Mouse (Mus musculus): Measurements from ENCODE around the gene Il15ra.
A peak's percentile ranks its signal among the peaks of the same experiment; 100 is the strongest.

Gene Il15ra

DNA sequence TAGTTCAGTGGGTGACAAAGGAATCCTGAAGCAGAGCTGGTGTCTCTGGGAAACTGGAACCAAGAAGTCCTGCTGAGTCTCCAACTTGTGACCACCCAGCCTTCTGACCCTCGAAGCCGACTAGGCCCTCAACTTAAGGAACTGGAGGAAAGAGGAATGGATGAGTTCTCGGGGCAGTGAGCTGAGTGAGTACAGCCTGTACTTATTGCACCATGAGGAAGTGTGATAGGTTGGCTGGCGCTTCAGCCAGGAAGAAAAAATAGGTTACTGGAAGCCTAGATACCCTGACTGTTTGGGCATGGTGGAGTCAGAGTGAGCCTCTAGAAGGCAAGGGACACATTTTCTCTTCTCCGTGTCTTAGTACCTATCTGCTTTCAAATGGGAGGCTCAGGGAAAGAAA, 3.4 kb downstream of the Il15ra start:
- peak; percentile 20 for DNase-seq (ENCODE audit: low read depth, low spot score)

DNA sequence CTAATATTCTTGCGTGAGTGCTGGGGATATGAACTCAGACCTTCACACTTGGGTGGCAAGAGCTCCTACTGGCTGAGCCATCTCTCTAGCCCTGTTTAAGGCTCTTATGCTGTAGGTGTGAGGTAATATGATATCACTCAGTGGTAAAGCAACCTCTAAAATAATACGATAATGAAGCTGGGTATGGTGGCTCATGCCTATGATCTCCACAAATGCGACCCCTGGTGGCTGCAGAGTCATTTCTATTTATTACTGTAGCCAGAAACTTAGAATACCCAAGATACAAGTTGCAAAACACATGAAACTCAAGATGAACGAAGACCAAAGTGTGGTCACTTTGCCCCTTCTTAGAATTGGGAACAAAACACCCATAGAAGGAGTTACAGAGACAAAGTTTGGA, 5.0 kb downstream of the Il15ra start:
- DNase-seq (ENCODE audit: low read depth, low spot score) = peak; percentile 42

DNA sequence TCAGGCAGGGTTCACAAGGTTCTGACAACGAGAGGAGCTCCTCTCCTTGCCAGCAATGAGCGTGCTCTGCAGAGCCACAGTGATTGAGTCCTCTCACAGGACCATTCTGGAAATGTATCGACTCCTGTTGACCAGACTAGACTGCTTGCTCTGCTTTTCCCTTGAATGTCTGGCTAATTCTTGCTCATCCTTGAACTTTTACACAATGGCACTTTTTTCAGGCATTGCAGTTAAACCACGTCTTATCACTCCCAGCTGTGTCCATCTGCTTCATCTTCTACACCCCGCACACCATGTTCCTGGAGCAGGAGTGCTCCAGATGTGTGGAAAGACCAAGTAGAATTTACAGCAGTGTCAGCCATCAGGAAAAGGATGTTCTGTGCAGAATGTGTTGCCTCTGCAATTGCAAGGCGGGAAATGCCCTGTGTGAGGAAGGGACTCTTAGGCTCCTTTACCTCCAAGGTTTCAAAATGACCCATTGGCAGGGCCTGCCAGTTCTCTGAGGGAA, 7.4 kb downstream of the Il15ra start:
- no peak for DNase-seq (ENCODE audit: low read depth, low spot score)

DNA sequence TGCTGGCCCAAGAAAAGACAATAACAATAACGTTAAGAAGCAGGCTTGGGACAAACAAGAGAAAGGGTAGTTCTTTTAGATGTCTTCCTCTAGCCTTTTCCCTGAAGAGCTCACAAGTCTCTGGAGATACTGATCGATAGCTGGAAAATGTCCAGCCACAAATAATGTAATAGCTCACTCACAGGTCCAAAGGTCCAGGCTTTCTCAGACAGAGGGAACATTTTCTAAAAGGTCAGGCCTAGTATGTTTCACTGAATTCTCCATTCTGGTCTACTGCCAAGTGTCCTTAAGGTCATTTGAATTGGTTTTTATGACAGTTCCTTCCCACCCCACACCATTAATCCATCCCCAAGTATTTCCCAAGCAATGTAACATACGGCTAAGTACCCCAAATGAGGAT, 7.9 kb downstream of the Il15ra start:
- DNase-seq (ENCODE audit: low read depth, low spot score) = no peak

DNA sequence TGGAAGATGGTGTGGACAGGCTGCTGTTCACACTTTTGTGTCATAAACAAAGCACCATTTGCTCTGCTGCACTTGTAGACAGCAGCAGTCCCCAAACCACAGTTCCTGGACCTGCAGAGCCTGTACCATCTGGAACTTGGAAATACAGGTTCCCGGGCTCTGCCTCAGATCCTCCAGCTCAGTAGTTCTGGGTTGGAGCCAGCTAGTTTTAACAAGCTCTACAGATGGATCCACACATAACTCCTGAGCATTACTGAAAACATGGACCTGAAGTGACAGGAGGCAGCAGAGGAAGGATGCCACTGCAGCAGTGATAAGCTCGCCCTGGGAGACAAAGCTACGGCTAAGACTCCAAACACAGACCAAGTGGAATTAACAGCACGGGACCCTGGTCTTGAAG, 9.4 kb downstream of the Il15ra start:
- peak; percentile 77 for DNase-seq (ENCODE audit: low read depth, low spot score)

DNA sequence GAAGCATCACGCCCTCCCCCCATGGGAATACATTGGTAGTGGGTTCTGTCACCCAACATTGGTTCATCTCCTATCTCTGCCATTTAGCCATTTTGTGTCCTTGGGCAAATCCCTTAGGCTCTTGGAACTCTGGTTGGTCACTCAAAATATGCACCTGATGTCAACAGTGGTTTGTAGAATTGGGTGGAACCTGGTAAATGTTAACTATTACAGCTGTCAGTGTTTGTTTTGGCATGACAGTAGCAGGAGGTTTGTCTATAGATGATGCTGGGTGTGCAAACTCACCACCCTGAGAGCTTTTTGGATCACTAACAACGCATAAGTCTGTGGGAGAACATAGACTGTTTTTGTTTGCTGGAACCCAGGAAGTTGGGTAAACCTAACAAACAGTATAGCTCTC, 13.5 kb downstream of the Il15ra start:
- DNase-seq (ENCODE audit: low read depth, low spot score) = no peak

DNA sequence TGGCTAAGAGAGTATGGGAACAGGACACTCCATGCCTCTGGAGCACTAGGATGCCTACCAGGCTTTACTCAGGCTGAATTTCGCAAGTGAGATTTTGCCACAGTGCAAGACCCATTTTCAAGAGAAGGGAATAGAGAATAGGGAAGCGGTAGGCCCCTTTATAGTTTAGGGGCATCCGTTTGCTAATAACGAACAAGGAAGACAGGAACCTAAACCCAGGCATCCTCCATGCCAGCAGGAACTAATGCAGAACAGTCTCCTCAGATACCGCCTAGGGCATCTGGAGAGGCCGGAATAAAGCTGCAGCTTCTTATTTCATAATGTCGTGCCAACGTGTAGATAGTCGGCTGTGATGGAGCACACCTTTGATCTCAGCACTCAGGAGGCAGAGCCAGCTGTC, 17.5 kb downstream of the Il15ra start:
- no peak for DNase-seq (ENCODE audit: low read depth, low spot score)

DNA sequence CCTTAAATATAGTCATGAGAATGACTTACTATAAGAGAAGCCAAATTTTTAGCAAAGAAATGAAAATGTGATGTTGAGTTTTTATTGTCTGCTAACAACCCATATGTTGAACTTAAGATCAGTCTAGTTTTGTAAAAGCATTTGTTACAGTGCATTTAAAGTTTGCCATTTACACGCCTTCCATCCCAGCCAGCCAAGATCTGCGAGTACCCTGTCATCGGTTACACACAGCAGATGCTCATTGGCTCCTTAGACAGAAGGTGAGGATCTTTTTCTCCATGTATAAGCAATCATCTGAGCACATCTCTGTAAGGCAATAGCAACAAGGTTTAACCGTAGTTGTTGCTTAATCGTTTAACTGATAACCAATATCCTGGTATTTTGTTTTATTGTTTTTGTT, 22.5 kb downstream of the Il15ra start:
- peak; percentile 45 for DNase-seq (ENCODE audit: low read depth, low spot score)

DNA sequence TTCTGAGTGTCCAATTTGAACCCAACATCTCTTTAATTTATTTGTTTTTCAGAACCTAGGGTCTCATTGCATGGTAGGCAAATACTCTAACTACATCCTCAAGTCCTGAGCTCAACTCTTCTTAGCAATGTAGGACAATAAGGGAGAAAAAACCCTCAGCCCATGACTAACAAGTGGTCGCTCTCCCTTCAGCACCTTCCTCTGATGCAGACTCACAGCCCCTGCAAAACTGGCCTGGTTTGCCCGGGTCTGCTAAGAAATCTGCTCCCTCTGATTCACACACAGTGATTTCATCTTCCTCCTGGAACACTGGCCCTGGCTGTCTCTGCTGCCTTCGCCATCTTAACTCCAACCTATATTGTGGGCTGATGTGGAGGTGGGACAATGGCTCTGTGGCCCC, 24.0 kb downstream of the Il15ra start:
- no peak for DNase-seq (ENCODE audit: low read depth, low spot score)

DNA sequence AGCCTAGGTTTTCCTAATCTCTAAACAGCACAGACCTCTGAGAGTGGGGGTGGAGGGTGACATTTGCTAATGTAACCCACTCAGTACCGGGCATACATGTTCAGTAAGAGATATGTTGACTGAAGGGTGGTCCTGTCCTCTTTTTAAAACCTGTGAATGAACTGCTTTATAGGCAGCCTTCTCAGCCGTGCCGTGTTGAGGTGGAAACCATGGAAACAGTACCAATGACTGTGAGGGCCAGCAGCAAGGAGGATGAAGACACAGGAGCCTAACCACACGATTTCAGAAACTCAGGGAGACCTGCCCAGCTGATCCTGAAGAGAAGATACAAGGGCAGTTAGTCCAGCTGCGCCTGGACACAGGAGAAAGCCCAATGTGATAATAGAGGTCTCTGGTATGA, 27.9 kb downstream of the Il15ra start:
- DNase-seq (ENCODE audit: low read depth, low spot score) = peak; percentile 15

DNA sequence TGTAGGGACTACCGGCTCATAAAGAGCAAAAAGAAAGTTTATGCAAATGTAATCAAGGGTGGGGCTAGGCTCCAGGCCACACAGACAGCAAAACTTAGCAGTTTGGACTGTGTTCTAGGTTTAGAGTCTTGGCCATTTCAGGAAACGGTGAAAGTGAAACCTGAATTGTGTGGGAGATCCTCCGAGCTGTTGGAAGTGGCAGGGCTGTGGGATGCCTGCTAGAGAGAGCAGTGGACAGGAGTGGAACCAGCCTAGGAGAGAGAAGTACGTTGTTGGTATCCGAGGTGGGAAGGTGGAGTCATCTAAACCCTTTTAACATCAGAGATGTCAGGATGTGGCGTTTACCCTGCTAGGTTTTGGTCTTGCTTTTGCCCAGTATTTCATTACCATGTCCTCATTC, 30.8 kb downstream of the Il15ra start:
- peak; percentile 11 for DNase-seq (ENCODE audit: low read depth, low spot score)

DNA sequence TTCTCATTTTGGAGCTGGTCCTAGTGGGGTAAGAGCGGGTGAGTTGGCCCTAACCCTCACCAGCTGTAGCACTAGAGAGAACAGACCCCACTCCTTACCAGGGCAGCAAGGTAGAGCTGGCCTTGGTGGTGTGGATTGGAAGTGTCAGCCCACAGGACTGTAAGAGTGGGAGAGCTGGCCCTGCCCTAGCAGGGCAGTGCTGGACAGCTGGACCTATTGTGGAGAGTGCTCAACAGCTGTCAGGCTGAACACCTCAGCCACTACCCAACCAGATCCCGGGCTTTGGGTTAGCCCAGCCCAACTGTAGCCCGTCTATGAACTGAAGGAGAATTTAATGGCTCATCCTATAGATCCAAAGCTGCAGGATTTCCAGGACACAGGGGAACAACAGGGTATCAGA, 33.7 kb downstream of the Il15ra start:
- no peak for DNase-seq (ENCODE audit: low read depth, low spot score)

DNA sequence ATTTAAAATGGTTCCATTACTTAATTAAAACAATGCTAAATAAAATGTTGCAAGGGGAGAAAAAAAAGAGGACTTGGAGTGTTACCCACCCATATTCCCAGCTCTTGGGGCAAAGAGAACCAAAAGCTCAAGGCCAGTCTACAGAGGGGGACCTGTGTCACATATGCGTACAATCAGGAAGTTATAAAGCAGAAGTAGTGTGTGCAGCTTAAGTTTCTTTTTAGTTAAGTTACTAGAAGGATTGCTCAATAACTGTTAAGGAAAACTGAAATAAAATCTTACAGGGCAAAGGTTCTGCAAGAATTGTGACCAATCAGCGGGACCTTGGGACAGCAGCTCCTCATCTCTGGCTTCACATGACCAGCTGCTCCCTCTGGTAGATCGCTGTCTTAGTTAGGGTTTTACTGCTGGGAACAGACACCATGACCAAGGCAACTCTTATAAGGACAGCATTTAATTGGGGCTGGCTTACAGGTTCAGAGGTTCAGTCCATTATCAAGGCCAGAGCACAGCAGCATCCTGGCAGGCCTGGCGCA, 34.5 kb downstream of the Il15ra start:
- no peak for DNase-seq (ENCODE audit: low read depth, low spot score)

DNA sequence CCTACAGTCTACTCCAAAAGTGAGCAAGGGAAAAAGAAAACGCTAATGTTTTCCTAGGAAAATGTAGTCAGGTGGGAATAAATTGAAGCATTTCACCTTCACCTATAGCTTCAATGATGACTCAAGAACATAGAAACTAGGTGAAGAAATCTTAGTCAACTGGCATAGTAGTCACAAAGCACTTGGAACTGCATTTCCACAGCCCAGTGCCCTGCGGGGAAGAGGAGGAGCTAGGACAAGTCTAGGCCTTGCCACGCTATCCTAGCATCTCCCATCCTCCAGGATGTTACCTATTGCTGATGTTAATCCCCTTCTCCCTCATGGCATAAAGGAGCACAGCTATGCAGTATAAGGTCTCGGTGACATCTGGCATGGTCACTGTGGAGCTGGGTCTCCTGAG, 57.5 kb downstream of the Il15ra start:
- no peak for DNase-seq (ENCODE audit: low read depth, low spot score)

DNA sequence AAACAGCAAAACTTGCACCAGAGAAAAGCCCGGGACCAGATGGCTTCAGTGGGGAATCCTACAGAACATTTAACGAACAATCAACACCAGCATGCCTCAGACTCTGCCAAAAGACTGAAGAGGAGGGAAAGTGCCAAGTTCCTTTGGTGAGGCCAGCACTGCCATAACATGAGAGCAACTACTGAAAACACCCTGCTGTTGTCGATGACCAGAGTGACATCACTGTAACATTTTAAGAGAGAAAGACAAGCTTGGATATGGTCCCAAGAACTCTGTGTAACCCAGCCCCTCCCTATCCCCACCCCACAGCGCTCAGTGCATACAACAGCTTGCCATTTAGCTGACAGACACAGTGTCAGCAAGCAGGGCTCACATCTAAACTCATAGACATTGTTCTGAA, 60.6 kb downstream of the Il15ra start:
- DNase-seq (ENCODE audit: low read depth, low spot score) = peak; percentile 84

DNA sequence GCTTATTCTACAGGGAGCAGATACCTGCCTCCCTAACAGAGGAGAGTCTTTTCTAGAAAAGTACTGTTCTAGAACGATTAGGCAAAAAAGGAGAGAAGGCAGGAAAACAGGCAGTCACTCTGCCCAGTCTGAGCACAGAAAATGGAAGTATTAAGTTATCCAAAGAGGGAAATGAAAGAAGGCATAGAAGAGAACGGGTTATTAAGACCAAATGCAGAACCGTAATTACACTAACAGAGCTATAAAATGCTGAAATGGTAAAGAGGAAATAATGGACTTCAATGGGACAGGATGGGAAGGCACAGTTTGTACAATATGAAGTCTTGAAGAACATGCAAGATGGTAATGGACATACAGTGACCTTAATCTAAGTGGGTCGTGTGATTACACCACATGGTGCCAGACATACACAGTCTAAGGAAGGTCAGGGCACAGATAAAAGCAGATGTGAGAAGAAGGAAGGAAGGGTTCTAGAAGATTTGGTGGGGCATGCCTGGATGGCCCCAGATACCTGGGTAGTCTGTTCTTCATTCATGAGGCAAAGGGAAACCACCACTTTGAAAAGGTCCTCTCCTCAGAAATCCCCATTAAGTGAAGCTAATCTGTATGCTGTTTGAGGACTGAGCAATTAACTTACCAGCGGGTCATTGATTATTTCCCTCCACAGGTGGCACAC, 61.5 kb downstream of the Il15ra start:
- no peak for DNase-seq (ENCODE audit: low read depth, low spot score)

DNA sequence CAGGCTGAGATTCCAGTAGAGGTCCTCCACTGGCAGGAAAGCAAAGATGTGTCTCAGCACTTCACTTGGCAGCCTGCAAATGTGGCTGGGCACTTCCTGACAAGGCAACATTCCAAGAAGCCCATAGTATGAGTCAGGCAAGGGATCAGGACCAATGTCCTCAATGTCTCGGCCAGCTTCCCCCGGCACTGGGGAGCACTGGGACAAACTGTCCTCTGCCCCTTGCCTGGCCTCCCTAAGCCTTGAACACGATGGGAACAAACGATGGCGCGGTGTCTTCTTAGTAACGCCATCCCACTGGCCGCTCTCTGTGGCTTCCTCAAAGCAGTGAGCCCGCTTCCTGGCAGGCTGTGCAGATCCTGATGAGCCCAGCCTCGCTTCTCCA, 62.1 kb downstream of the Il15ra start:
- no peak for DNase-seq (ENCODE audit: low read depth, low spot score)

DNA sequence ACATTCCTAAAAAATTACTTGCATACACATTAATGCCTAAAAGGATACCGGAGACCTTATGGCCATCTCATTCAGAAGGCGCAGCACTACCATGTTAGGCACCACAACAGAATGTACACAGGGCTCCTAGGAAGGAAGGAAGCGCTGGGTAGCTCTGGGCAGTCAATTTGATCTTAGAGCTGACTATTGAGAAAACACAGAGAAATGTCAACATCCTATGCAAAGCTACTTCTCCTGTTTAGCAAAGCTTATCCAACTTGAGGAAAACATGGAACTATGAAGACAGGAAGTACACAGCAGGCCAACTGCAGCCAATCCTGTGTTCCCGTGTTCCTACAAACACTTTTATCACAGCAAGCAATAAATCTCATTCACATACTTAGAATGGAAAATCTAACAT, 66.6 kb downstream of the Il15ra start:
- no peak for DNase-seq (ENCODE audit: low read depth, low spot score)

DNA sequence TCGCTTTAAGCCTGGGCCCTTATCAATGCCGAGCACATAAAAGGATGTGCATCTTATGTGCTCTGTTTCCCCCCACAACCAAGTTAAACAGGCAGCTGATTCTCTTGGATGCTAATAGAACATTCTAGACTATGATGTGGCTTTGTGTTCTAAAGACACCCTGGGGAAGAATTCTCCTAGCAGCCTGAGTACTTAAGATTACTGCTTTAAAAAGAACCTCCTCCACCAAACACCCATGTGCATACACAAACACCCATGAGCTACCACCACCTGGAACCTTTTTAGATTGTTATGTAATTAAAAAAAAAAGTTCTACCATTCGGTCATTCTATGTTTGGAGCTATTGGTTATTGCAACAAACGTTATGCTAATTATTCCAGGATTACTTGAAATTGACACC, 67.3 kb downstream of the Il15ra start:
- peak; percentile 68 for DNase-seq (ENCODE audit: low read depth, low spot score)

DNA sequence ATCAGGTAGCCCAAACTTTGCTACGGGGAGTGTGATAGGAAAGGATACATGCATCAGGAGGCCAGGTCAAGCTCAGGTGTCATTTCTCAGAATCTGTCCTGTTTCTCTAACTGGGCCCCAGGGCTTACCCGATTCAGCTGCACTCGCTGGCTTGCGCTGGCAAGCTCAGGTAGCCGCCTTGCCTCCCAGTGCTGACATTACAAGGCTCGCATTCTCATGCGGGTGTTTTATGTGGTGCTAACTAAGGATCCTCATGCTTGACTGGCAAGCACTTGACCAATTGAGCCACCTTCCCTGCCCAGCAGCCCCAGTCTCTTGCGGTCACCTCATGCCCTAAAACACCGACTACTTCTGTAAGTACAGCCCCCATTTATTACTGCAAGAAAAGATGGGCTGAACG, 69.3 kb downstream of the Il15ra start:
- DNase-seq (ENCODE audit: low read depth, low spot score) = no peak

DNA sequence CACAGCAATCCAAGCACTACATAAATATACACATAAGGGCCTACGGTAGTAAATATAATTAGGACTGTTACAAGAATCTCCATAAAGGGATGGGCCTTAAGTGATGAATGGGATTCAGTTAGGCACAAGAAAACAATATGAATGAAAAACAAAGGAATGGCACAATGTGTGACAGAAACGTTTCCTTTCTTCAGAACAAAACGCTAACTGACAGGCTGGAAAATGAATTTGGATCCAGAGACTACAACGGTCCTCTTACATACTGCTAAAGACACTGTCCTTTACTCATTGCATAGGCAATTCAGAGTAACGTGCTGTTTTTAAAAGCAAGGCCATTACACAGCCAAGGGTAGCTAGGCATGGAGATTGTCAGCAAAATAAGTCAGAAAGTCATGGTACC, 70.0 kb downstream of the Il15ra start:
- no peak for DNase-seq (ENCODE audit: low read depth, low spot score)

DNA sequence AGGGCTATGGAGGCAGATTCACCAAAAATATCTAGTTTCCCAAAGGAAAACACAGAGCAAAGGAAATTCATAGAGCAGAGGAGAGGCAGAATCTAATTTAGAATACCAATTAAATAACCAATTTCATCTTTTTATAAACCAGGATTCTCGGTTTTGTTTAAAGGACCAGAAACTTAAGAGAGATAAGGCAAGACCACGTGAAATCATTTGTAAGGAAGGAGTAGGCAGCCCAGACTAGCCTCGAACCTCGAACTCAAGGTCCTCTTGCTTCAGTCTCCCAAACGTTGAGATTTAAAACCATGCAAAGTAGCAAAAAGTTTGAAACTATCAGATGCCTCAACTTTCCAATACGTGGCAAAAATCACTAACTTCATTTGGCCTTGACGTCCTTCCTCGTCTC, 71.3 kb downstream of the Il15ra start:
- DNase-seq (ENCODE audit: low read depth, low spot score) = no peak

DNA sequence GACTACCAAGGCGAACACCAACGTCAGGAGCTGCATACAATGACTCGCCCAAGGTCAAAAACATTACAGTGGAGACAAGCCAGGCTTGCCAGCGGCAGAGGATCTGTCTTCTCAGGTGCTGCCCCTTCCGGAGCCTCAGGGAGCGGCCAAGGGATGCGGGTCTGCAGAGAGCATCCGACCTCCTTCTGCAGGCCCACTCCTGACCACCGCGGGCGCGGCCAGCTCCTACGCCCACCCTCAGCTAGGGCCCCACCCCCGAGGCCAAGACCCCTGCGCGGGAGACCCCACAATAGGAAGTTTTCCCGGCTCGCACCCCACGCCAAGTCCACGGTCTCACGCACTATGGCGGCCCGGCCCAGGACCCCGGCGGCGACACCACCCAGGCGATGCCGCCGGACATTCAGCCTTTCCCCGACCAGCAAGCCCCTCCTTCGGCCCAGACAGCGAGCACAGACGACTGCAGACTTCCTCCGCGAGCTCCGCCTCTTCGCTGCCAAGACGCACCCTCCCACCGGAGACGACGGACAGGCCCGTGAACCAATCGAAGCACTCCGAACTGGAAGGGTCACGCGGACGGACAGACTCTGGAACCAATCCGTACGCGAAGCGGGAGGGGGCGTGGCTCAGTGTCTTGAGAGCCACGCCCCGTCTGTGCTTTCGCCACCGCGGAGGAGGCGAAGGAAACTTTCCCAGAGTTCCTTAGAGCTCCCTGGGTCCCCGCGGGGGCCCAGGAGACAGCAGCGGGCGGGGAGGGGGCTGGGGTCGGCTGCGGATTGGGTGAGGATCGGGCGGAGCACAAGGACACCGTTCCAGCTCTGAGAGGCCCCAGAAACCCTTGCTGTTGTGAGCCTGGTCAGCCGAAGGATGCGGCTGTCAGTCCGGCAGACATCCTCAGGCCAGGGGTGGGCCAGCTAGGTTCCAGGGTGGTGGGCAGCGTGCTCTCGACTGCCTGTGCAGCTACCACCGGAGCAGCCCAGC, 72.3 kb downstream of the Il15ra start, which contains the start of the genes Fbh1 and Ankrd16:
TSS of gene Fbh1 (minus strand) at position 492 of the 978 bp plus-strand sequence.
TSS of gene Ankrd16 (plus strand) at position 786 of the 978 bp plus-strand sequence.
- DNase-seq (ENCODE audit: low read depth, low spot score) = peak; percentile 100
